Mouse (Mus musculus): ENCODE data around the gene Bdh2.

GRCm38 (mm10) chr3:135347739-135348264 lies 66.8 kb downstream of the Bdh2 start, which contains the start of gene Slc9b1:
- TF ChIP-seq CTCF (IDR thresholded peaks at IDR 0.05; ENCODE audit: extremely low read depth, insufficient read depth, low read length) (no peak), POLR2A (IDR thresholded peaks at IDR 0.05; ENCODE audit: extremely low read depth, insufficient read depth, low read length) (no peak)
